21 mouse cellular contexts compared by ENCODE assay signal in the genomic region with DNA sequence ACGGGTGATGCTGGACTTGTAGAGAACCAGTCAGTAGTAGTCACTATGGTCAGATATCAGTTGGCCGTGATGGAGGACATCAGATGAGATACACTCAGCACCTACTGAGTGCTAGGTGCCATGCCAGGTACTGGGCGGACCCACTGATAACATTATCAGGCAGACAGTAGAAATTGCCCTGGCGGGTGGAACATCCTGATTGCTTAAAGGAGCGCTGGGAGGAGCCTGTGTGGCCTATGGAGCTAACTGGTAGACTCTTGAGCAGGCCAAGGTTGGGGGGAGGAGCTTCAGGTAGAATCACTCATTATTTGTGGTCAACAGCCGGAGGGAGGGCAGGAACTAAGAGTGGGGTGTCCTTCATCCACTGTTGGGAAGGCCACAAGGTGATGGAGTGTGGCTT. TPM values are rescaled to one million over a fixed set of nuclear protein-coding genes. Genes with fewer than 3 reads are reported as not detected.
DNase-seq lines count a peak whose midpoint lies in the region; ATAC-seq and TF ChIP-seq lines count a peak whose summit lies in the region.
"Had no signal": no experiment of that assay in that cellular context is flagged by ENCODE, and none has a peak within 500 bp of the region (broad histone marks: within the 10 kb centered on the region; RNA-seq: fewer than 3 reads in every experiment).

No protein-coding gene starts in this region.

- 64% methylated on average over 6 of the region's 6 CpGs for WGBS in heart, embryonic 13.5 days
- 44% methylated on average over 6 of the region's 6 CpGs for WGBS in liver, embryonic 15.5 days (ENCODE audit: insufficient replicate concordance)

- TF ChIP-seq CTCF in E14TG2a.4 (conservative IDR thresholded peaks at IDR 0.05; ENCODE audit: low read length) (no peak), ES-Bruce4 (IDR thresholded peaks at IDR 0.05; ENCODE audit: low read depth, low read length) (no peak)

- H3K27ac ChIP-seq in heart, embryonic 13.5 days (replicated peaks) = no peak overlapping the region
- peak overlapping the region; percentile 47 for H3K27ac ChIP-seq in ES-Bruce4 (ENCODE audit: insufficient read depth, low read length)
- no peak overlapping the region for H3K27ac ChIP-seq in liver, embryonic 15.5 days (replicated peaks)
- H3K27ac ChIP-seq: limb, embryonic 12.5 days; lung, embryonic 15.5 days; macrophage; midbrain, embryonic 13.5 days; stomach, embryonic 15.5 days had no signal

- TF ChIP-seq EP300 in ES-Bruce4 (IDR thresholded peaks at IDR 0.05; ENCODE audit: insufficient read depth, low read depth, low read length) = no peak

- DNase-seq in heart, adult 8-10 months (ENCODE audit: low spot score) = no peak
- DNase-seq in right cerebral cortex, postnatal 25 days = no peak
- no peak for DNase-seq in spleen, postnatal 14 days (ENCODE audit: low spot score in 2 of 2)
- DNase-seq: cerebellum, adult 2 months; heart, postnatal 10 days; kidney, adult 2 months; layer of hippocampus, adult 9-11 months; spleen, adult 18-20 months; thymus, adult 2 months had no signal

- H3K27me3 ChIP-seq in heart, embryonic 13.5 days (replicated peaks) = no peaks in the 10 kb centered on the region
- H3K27me3 ChIP-seq in E14TG2a.4 (ENCODE audit: insufficient read depth, low read length) (no peaks in the 10 kb centered on the region), ES-Bruce4 (ENCODE audit: control insufficient read depth, insufficient read depth, low read length, poor library complexity, severe bottlenecking) (no peaks in the 10 kb centered on the region)
- no peaks in the 10 kb centered on the region for H3K27me3 ChIP-seq in liver, embryonic 15.5 days
- H3K27me3 ChIP-seq: limb, embryonic 12.5 days; lung, embryonic 15.5 days; midbrain, embryonic 13.5 days; stomach, embryonic 15.5 days had no signal

- H3K9me3 ChIP-seq in heart, embryonic 13.5 days = no peaks in the 10 kb centered on the region
- H3K9me3 ChIP-seq in E14TG2a.4 (ENCODE audit: low read length) = no peaks in the 10 kb centered on the region
- no peaks in the 10 kb centered on the region for H3K9me3 ChIP-seq in ES-Bruce4 (replicated peaks; ENCODE audit: control insufficient read depth, insufficient read depth, low read length, poor library complexity, severe bottlenecking)
- no peaks in the 10 kb centered on the region for H3K9me3 ChIP-seq in liver, embryonic 15.5 days (replicated peaks)
- H3K9me3 ChIP-seq: limb, embryonic 12.5 days; lung, embryonic 15.5 days; midbrain, embryonic 13.5 days; stomach, embryonic 15.5 days had no signal

- no peak for ATAC-seq in heart, embryonic 13.5 days (ENCODE audit: extremely low read depth, insufficient number of reproducible peaks, low FRiP score, low TSS enrichment)
- peak; percentile 25; the same call in 1 of the 2 replicates for ATAC-seq in liver, embryonic 15.5 days (ENCODE audit: insufficient read depth)
- ATAC-seq: forebrain, embryonic 14.5 days; hindbrain, embryonic 16.5 days; midbrain, embryonic 13.5 days had no signal

- H3K4me2 ChIP-seq in heart, embryonic 13.5 days = no peak overlapping the region
- no peak overlapping the region for H3K4me2 ChIP-seq in liver, embryonic 15.5 days
- H3K4me2 ChIP-seq: limb, embryonic 12.5 days; lung, embryonic 15.5 days; midbrain, embryonic 13.5 days; stomach, embryonic 15.5 days had no signal

- 0 out of 2 replicates have a peak overlapping the region, but pooled peaks have one; percentile 19 for H3K9ac ChIP-seq in heart, embryonic 13.5 days
- no peak overlapping the region for H3K9ac ChIP-seq in ES-Bruce4 (ENCODE audit: low read depth, poor library complexity, severe bottlenecking)
- H3K9ac ChIP-seq in liver, embryonic 15.5 days = no peak overlapping the region
- H3K9ac ChIP-seq: limb, embryonic 12.5 days; lung, embryonic 15.5 days; midbrain, embryonic 13.5 days; stomach, embryonic 15.5 days had no signal

- H3K4me3 ChIP-seq in heart, embryonic 13.5 days = no peak overlapping the region
- H3K4me3 ChIP-seq in E14TG2a.4 (replicated peaks; ENCODE audit: low read length) (peak overlapping the region; percentile 41; the same call in 1 of the 2 replicates), ES-Bruce4 (ENCODE audit: low read depth, low read length) (no peak overlapping the region)
- no peak overlapping the region for H3K4me3 ChIP-seq in liver, embryonic 15.5 days (replicated peaks)
- H3K4me3 ChIP-seq: erythroblast, embryonic 14.5 days; limb, embryonic 12.5 days; lung, embryonic 15.5 days; midbrain, embryonic 13.5 days; stomach, embryonic 15.5 days had no signal

- peaks cover 74% of the 10 kb centered on the region for H3K4me1 ChIP-seq in heart, embryonic 13.5 days
- peaks cover 98% of the 10 kb centered on the region for H3K4me1 ChIP-seq in E14TG2a.4 (replicated peaks; ENCODE audit: low read depth, low read length)
- peaks cover 27% of the 10 kb centered on the region for H3K4me1 ChIP-seq in ES-Bruce4 (ENCODE audit: control insufficient read depth, insufficient read depth, low read length)
- H3K4me1 ChIP-seq in liver, embryonic 15.5 days (replicated peaks) = peaks cover 30% of the 10 kb centered on the region

- no peak for TF ChIP-seq POLR2A in ES-Bruce4 (IDR thresholded peaks at IDR 0.05; ENCODE audit: insufficient read depth, low read length)

- peaks cover 33% of the 10 kb centered on the region for H3K36me3 ChIP-seq in heart, embryonic 13.5 days
- peaks cover 35% of the 10 kb centered on the region for H3K36me3 ChIP-seq in E14TG2a.4 (ENCODE audit: insufficient read depth, low read length)
- H3K36me3 ChIP-seq in ES-Bruce4 (ENCODE audit: control insufficient read depth, insufficient read depth, low read length, poor library complexity, severe bottlenecking) = no peaks in the 10 kb centered on the region
- H3K36me3 ChIP-seq in liver, embryonic 15.5 days (replicated peaks) = no peaks in the 10 kb centered on the region
- H3K36me3 ChIP-seq: lung, embryonic 15.5 days; stomach, embryonic 15.5 days had no signal

RNA-seq across cellular contexts. Expression of a gene that starts 17.1 kb away (rescaled TPM):
- polyA plus RNA-seq in heart, embryonic 13.5 days (2015; fragmentation: Nextera tagmentation; extraction: Ambion mirVana) = 6.5 and 6.9 TPM in 2 replicates
- total RNA-seq in heart, adult 8-10 months (2022) = 10 to 100 TPM; 37.5 to 52.5 (median 45.0) TPM
- 88.2 and 102 TPM in 2 replicates for polyA plus RNA-seq in ES-Bruce4 (2011; ENCODE audit: insufficient read depth, insufficient read length, low read depth, missing spikeins)
- 1.1 and 1.3 TPM in 2 replicates for polyA plus RNA-seq in liver, embryonic 15.5 days (2015; fragmentation: Nextera tagmentation; extraction: Ambion mirVana)

RNA-seq across cellular contexts. Expression of a gene that starts 54.3 kb away (rescaled TPM):
- 0.21 and 0.23 TPM in 2 replicates for polyA plus RNA-seq in heart, embryonic 13.5 days (2015; fragmentation: Nextera tagmentation; extraction: Ambion mirVana)
- 1 to 10 TPM in 1 of 4 experiments, under 1 TPM in 3; 0.14 to 2.5 (median 0.49) TPM for total RNA-seq in heart, adult 8-10 months (2022)
- 0.70 and 1.9 TPM in 2 replicates for polyA plus RNA-seq in ES-Bruce4 (2011; ENCODE audit: insufficient read depth, insufficient read length, low read depth, missing spikeins)
- polyA plus RNA-seq in liver, embryonic 15.5 days (2015; fragmentation: Nextera tagmentation; extraction: Ambion mirVana) = 2.7 and 2.8 TPM in 2 replicates

Comparison
In these comparisons a context has a peak if more than half of its experiments do, and no peak if none do; other contexts are left out.
1. RNA of a gene that starts 17.1 kb away (polyA plus RNA-seq): 88.2 to 102 TPM in ES-Bruce4; 6.5 to 6.9 TPM in heart, embryonic 13.5 days and 1.1 to 1.3 TPM in liver, embryonic 15.5 days; every median in the first group is over 10 times any median in the second.